Mouse (Mus musculus): ENCODE results near the gene Cdkl2. TPM values are rescaled to one million over a fixed set of nuclear protein-coding genes. Genes with fewer than 3 reads are reported as not detected.

Gene Cdkl2
- 1 to 10 TPM; 2.4 to 2.5 TPM for total RNA-seq (2023)

GRCm38 (mm10) chr5:92043783-92044182, at the start of gene Cdkl2:
Gene Cdkl2, minus strand, starts transcription at chr5:92043883.

GRCm38 (mm10) chr5:92083417-92084038, 39.8 kb upstream of the Cdkl2 start, which contains the start of gene G3bp2:
Gene G3bp2, minus strand, starts transcription at chr5:92083719.

DNA sequence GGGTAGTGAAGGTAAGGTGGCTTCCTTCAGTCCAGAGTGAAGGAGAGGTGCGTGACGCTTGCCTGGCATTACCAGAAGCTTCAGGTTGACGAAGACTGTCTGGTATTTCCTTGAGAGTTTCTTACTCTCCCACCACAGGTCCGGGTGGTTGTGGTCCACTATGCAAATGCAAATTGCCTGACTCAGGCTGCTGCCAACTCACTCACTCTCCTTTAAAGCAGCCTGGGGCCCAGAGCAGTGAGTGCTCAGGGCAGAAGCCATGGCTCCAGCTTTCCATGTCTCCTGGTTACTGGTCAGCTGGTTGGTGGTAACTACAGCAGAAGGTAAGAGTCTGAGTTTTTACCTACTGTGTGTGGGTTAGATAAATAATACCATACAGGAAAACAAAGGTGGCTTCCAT, 56.4 kb downstream of the Cdkl2 start, which contains the start of gene Odaph:
Gene Odaph (plus strand): TSS at position 240 of the 400 bp plus-strand sequence.

GRCm38 (mm10) chr5:91962639-91963440, 80.8 kb downstream of the Cdkl2 start, which contains the start of gene Rchy1:
Gene Rchy1, minus strand, starts transcription at chr5:91963068.

Other genes with a start within 250 kb of the Cdkl2 start
- gene Rchy1, start 80.8 kb downstream of the Cdkl2 start, total RNA-seq (2023), result 10 to 100 TPM; 68.9 to 73.3 TPM
- not detected for gene Odaph, start 56.4 kb downstream of the Cdkl2 start, total RNA-seq (2023)
- 10 to 100 TPM; 79.7 to 94.4 TPM for gene G3bp2, start 39.8 kb upstream of the Cdkl2 start, total RNA-seq (2023)
- gene Uso1, start 94.1 kb upstream of the Cdkl2 start, total RNA-seq (2023), result 10 to 100 TPM; 65.3 to 67.5 TPM
- gene U90926, start 171.5 kb upstream of the Cdkl2 start, total RNA-seq (2023), result not detected
- 1 to 10 TPM; 2.0 to 3.7 TPM for gene Ppef2, start 212.4 kb upstream of the Cdkl2 start, total RNA-seq (2023)
- gene Naaa, start 234.3 kb upstream of the Cdkl2 start, total RNA-seq (2023), result 100 to 1,000 TPM; 153 to 163 TPM